Mouse (Mus musculus) thymus, postnatal 25 days (tissue): ENCODE data around the gene 4930512M02Rik.

Source experiments
- DNase-seq: peaks from one replicate; pipeline ENCODE4 v3.0.0; 2022

The 4930512M02Rik gene

DNA sequence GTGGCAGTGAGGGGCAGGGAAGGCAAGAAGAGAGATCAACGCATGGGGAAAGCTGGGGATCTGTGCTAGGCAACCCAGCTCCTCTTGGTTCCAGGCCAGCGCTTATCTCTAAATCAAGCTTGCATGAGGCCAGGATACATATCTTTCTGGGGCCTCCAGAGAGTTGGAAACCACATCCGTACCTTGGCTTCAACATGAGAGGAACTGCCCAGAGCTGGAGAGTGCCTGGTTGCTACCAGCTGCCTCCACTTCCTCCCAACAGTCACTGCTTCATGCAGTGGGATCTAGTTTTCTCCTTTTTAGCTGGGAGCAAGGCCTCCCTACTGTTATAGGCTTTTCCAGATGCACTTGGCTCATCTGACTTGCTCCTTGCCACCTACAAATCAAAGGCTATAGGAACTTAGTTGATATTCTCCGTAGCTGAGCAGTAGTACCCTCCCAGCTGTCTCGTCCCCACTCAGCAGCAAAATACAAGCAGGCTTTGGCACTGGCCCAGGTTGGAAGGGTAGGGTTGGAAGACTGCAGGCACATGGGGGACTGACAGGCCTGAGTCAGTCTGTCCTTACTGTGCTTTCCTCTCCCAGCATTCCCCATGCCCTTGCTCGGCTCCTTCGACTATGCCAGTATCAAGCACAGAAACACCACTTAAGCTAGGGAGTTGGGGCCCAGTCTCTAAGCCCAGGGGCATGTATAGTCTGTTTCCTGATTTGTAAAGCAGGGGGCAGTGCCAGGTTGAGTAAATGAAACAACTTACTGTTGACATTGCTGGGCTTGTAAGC, 63.2 kb downstream of the 4930512M02Rik start:
- DNase-seq = peak; percentile 76

DNA sequence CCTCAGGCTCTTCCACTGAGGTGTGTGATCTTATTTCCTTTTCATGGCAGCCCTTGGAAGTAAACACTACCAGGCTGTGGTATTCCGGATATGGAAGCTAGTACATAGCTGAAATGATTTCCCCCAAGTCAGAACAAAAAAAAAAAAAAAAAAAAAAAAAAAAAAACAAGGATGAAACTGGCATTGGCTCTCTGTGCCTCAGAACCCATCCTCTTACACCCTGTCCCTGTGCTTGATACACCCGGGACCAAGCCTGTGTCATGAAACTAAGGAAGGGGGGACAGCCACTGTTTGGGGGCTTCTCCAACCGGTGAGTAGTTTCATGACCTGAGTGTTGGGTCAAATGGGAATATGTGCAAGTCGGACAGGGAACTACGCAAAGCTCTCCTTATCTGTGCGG, 66.5 kb downstream of the 4930512M02Rik start:
- no peak for DNase-seq

DNA sequence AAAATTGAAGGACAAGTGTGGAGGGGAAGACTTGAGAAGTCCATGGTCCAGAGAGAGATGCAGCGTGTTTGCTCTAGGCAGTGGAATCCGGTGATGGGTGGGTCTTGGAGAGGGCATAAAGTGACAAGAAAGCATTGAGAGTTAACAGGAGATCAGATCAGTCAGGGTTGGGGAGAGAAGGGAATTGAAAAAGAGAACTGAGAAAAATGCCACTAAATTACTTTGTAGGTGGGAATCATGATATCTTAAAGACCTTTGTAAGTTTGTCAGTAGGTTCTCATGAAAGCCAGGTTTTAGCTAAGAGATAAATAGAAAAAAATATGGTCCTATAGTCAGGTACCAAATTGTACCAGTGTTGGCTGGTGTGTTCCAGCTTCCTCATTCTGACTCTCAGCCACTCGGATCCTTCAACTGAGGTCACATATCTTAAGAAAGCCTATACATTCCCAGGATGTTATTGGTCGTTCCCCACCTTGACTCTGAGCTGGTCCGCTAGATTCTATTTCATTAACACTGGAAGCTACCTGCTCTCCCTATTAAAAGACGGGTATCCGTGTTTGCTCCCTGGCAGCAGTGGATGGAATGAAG, 68.4 kb downstream of the 4930512M02Rik start:
- DNase-seq = no peak

GRCm38 (mm10) chr11:11558662-11559061, 69.0 kb downstream of the 4930512M02Rik start:
- DNase-seq = peak; percentile 35

DNA sequence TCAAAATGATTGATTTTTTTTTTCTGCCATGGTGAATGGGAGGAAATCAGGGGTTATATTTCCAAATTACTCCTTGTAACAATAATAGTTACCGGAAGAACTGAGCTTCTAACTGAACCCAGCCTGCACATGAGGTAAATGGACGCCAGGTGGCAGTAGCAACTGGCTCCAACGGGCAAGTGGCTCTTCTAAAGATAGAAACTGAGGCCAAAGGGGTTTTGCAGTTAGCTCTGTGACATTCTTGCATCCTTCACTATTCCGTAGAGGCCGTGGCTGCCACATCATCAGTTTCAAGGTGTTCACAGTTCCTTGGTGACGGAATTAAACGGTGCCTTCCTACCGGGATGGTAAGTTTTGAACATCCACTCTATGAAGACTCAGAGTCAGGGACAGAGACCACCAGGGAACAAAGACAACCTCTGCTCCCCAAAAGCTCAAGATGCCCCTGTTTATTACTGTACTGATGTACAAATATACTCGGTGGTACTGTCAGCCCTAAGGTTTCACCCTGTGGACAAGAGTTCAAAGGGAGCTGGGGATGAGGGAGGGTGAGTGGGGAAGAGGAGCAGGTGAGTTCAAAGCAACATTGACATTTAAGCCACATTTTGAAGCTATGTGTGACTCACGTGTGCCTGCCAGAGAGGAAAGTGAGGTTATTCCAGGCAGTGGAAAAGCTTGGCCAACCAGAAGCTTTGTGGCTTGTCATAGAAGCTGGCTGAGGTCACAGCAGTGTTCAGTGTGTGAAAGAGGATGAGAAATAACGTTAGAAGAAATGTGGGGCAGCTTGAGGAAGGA, 70.3 kb downstream of the 4930512M02Rik start:
- peak; percentile 92 for DNase-seq

GRCm38 (mm10) chr11:11556186-11556585, 71.4 kb downstream of the 4930512M02Rik start:
- DNase-seq = peak; percentile 61

DNA sequence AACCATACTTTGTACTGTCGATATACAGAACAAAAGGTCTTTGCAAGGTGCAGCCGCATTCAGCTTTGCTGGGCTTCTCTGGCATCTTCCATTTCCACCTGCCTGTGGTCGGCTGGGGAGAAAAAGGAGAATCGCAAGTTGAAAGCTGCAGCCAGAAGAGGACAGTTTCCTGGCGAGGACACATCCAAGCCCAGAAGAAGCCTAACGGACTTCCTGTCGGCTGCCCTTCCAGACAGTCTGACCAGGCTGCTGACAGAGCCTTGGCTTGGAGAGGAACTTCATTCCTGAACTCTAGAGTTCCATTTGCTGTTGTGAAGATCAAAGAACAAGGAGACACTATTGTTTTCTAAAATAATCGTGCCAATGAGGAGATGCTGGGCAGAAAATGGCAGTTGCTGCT, 72.1 kb downstream of the 4930512M02Rik start:
- peak; percentile 49 for DNase-seq

DNA sequence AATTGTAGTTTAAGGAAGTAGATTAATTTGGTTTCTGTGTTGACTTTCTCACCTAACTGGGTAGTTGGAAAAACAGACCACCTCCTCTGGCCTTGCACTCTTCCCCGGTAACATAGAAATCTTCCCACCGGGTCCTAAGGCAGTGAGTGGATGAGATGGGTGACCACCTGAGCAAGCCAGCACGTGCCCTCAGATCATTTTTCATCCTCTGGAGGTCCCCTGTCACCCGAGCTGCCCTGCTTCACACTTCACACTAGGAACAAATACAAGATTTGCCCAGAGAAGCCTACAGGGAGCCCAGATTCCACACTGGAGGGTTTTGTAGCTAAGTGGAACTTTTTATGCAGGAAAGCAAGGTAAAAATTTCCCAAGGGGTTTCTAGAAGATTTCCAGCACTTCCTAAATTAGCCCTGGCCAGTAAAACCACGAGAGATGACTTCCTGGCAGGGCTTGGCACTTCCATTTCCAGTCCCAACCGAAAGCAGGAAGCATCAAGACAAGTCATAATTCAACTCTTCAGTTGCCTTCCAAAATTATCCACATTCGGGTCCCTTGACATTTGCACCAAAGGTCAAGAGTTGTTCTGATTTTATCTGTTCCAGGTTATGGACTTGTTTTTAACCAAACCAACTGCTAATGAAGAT, 79.9 kb downstream of the 4930512M02Rik start:
- DNase-seq = no peak

- no peak for DNase-seq
Measured at GRCm38 (mm10) chr11:11546903-11547511, 80.6 kb downstream of the 4930512M02Rik start.

GRCm38 (mm10) chr11:11545948-11546347, 81.7 kb downstream of the 4930512M02Rik start:
- no peak for DNase-seq
